Mouse (Mus musculus) gastrocnemius, adult 2 months (tissue): ENCODE measurements around the gene Rbmy. TPM values are rescaled to one million over a fixed set of nuclear protein-coding genes. Genes with fewer than 3 reads are reported as not detected.
"Not testable (repeated sequence)": the region's sequence is repeated elsewhere in the genome, so short reads cannot be mapped to it uniquely, and the experiment has no call there.

ENCODE experiments used
- DNase-seq: peaks from one replicate; pipeline ENCODE4 v3.0.0; 2022
- H3K27ac ChIP-seq: fragments of 200-600 bp; 2 replicates; pipeline ENCODE4 v1.8.1; 2022; ENCODE audit warnings: mild to moderate bottlenecking
- H3K4me3 ChIP-seq: fragments of 200-600 bp; 2 replicates; pipeline ENCODE4 v1.8.1; 2022; ENCODE audit warnings: mild to moderate bottlenecking, moderate library complexity
- intact Hi-C: fragments of 180-260 bp; cut with DNase I; formaldehyde crosslinking; loops from one replicate; pipeline ENCODE4 v1.15.1; 2025
- long read RNA-seq, 2 experiments: library from polyadenylated mRNA; stranded (forward); transcript quantifications; one replicate each; pipeline ENCODE4 v2.0.0; 2021
- total RNA-seq, 2 experiments: library from RNA; stranded (reverse); gene quantifications; 2 replicates each; pipeline ENCODE4 v1.2.3; 2021

Gene Rbmy
- not detected for total RNA-seq
- long read RNA-seq, experiment 1, result 0 reads
- long read RNA-seq, experiment 2, result 0 reads

- DNase-seq, intact Hi-C loops, H3K27ac ChIP-seq, H3K4me3 ChIP-seq: not testable (repeated sequence)
These were observed at the start of gene Rbmy, which contains the start of gene Gm10256 for GRCm38 (mm10) chrY:2830380-2830779. TSS of gene Rbmy (plus strand) at chrY:2830680. TSS of gene Gm10256 (plus strand) at chrY:2830699.

- DNase-seq, H3K27ac ChIP-seq, H3K4me3 ChIP-seq, intact Hi-C loops: not testable (repeated sequence)
These were observed 34.4 kb upstream of the Rbmy start, which contains the start of gene Gm4064 for GRCm38 (mm10) chrY:2796105-2796504. TSS of gene Gm4064 (minus strand) at chrY:2796205.

Other genes with a start within 250 kb of the Rbmy start
- not detected for gene H2al2c, start 231.6 kb upstream of the Rbmy start, total RNA-seq
- gene Sry, start 167.0 kb upstream of the Rbmy start, total RNA-seq, result not detected
- gene H2al2b, start 110.0 kb upstream of the Rbmy start, total RNA-seq, result not detected
- not detected for gene Gm4064, start 34.5 kb upstream of the Rbmy start, total RNA-seq
- not detected for gene Gm10256, start within 50 bp of the Rbmy start, total RNA-seq
- not detected for gene Gm10352, start 70.3 kb downstream of the Rbmy start, total RNA-seq
- not detected for gene Gm29289, start 101.9 kb downstream of the Rbmy start, total RNA-seq